Mouse (Mus musculus) layer of hippocampus, adult 11-12 months (tissue): ENCODE data around the gene Eya3.
"Not testable (repeated sequence)": the region's sequence is repeated elsewhere in the genome, so short reads cannot be mapped to it uniquely, and the experiment has no call there.

Experiments
- DNase-seq: peaks from one replicate; pipeline ENCODE4 v3.0.0; 2022; ENCODE audit warnings: low spot score

Gene Eya3

DNA sequence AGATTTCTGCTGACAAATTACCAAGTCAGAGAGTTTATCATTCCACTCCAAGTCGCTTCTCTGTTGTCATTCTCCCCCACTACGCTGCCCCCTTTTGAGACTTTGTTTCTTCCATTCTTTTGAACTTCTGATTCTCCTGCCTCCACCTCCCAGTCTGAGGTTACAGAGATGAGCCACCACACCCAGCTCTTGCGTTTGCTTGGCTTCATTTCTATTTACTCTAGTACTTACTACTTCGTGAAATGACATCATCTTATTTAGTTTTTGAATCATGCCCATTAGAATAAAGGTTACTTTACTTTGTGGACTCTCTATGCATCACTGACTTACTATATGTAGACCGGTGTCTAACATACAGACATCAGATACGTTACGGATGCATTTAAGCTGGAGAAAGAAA, 8.7 kb downstream of the Eya3 start:
- no peak for DNase-seq

GRCm38 (mm10) chr4:132649271-132649999, 10.6 kb downstream of the Eya3 start:
- DNase-seq = no peak

GRCm38 (mm10) chr4:132652842-132653241, 14.1 kb downstream of the Eya3 start:
- DNase-seq = no peak

- no peak for DNase-seq
Measured at GRCm38 (mm10) chr4:132653799-132654198, 15.0 kb downstream of the Eya3 start.

DNA sequence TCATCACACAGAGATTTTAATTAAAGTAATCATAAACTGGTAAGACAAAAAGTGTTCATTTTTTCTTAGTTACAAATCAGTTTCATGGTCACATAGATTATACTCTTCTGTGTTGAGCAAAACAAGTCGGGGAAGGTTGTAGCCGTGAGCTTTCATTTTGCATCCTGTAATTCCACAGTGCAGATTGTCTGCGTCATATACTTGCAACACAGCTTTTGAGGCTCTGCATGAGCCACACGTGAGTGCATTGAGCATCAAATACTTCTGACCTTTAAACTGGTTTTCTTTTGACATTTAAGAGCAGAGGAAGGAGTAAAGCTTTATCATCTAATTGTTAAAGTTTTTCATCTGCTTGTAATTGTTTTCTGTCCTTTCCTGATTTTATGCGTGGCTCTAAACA, 16.5 kb downstream of the Eya3 start:
- no peak for DNase-seq

- DNase-seq = no peak
Measured at GRCm38 (mm10) chr4:132659106-132659505, 20.3 kb downstream of the Eya3 start.

DNA sequence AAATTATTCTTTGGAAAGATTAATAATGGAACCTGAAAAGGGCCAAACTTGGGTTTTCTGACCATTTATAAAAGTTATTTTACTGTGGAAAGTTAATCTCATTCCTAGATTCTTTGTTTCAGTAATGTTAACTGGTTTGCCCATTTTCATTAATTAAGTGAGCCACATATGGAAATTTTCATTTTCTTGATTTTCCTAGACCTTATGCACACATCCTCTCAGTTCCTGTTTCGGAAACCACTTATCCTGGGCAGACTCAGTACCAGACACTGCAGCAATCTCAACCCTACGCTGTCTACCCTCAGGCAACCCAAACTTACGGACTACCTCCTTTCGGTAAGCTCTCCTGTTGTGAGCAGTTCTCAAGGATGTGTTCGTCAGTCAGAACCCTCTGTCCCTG, 33.9 kb downstream of the Eya3 start:
- DNase-seq = no peak

- peak; percentile 26 for DNase-seq
Measured at GRCm38 (mm10) chr4:132676771-132677539, 38.2 kb downstream of the Eya3 start.

GRCm38 (mm10) chr4:132689634-132690033, 50.8 kb downstream of the Eya3 start:
- DNase-seq = no peak

DNA sequence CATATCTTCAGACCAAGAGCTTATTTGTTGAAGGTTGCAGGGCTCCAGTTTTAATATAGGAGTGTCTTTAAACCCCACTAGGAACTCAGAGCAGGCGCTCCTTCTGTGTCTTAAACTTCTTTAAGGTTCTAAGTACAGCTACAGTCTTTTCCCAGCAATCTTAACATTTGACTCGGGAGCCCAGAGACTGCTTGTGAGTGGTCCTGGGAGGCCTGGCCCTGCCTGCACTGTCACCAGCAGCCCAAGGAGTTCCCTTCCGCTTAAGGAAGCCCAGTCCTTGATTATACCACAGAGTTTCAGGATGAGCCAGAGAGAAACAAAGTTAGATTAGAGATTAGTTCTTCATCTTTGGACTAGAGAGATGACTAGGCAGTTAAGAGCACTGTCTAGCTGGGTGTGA, 54.6 kb downstream of the Eya3 start:
- DNase-seq = no peak

- no peak for DNase-seq
Measured at GRCm38 (mm10) chr4:132702076-132702475, 63.3 kb downstream of the Eya3 start.

DNA sequence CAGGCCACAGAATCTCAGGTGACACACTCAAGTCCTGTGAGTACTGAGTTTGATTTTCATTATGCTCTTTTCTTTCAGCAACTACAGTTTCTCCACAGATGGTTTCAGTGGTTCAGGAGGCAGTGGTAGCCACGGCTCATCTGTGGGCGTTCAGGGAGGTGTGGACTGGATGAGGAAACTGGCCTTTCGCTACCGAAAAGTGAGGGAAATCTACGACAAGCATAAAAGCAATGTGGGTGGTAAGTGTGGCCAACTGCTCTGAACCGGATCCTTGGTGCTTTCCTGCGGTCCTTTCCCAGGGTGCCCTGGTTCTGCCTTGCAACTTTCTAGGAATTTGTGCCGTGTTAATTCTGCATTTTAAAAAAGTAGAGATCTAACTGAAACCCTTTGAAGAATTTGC, 68.1 kb downstream of the Eya3 start:
- no peak for DNase-seq

DNA sequence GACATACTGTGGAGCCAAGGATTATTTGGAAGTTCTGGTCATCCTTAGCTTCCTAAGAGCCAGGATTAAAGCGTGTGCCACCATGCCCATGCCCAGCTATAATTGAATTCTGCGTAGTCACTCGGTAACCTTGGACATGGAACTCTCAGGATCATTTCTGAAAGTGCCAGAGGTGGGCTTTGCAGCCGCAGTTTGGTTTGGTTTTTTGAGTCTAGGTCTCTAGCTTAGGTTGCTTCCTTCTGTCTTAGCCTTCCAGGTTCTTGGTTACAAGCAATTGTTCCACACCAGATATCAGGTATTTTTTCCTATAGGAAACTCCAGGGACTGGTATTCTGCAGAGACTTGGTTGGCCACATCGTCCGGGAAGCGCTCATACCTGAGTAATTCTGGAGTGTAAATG, 74.4 kb downstream of the Eya3 start:
- no peak for DNase-seq

DNA sequence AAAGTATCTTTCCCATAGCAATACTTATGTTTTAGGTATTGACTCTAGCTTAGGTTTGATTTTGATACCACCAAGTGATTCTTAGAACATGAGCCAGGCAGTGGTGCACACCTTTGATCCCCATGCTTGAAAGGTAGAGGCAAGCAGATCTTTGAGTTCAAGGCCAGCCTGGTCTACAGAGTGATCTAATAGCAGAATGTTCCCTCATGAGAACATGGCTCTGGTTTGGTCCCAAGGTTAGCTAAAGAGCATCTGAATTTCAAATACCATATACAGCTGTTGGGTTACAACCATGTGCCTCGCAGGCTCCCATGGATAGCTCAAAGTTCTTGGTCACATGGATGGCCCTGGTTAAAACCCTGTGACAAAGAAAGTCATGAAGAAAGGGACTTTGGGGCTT, 79.5 kb downstream of the Eya3 start:
- DNase-seq = no peak

- DNase-seq = no peak
Measured at GRCm38 (mm10) chr4:132728233-132728632, 89.4 kb downstream of the Eya3 start.

DNA sequence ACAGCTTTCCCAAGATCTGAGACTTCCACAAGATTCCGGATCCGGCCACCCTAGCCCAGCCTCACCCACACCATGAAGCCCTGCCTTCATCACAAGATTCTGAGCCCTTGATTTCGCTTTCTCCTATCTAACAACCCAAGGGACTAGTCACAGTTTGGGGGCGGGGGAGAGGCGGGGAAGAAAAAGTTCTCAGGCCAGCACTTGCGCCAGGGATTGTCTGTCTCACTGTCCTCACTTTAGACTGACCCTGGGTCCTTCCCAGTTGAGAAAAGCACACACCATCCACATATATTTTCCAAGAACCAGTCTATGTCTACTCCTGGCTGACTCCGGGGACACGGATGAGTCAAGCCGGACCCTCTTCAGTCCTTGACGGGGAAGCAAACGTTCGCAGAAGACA, 92.8 kb downstream of the Eya3 start:
- DNase-seq = no peak

- peak; percentile 73 for DNase-seq
Measured at GRCm38 (mm10) chr4:132732148-132732684, 93.4 kb downstream of the Eya3 start, which contains the start of gene Xkr8. Gene Xkr8, minus strand, starts transcription at chr4:132732546.

GRCm38 (mm10) chr4:132733071-132733770, 94.4 kb downstream of the Eya3 start:
- no peak for DNase-seq

DNA sequence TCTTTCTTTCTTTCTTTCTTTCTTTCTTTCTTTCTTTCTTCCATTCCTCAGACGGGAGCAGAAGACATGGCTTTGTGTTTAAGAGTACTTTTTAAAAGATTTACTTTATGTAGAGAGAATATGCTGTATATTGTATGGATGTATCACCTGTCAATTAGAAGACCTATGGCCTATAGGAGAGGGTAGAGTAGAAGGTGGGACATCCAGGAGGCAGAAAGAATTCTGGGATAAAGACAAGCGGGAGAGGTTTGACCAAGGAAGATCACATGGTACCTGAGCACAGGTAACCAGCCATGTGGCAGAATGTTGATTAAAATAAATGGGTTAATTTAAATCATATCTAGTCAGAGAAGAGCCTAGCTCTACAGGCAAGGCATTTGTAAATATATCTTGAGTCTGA, 96.0 kb downstream of the Eya3 start:
- DNase-seq = no peak

DNA sequence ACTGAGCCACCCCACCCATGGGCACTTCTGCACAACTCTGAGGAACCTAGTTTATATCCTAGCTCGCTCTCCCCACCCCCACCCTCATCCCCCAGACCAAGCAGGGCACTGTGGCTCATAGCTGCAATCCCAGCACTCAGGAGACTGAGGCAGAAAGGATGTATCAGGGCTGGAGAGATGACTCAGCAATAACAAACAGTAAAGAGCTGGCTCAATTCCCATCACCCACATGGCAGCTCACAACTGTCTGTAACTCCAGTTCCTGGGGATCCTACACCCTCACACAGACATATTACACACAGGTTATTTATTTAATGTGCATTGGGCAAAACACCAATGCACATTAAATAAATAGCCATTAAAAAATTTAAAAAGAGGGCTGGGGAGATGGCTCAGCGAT, 96.6 kb downstream of the Eya3 start:
- no peak for DNase-seq

- no peak for DNase-seq
Measured at GRCm38 (mm10) chr4:132735894-132736293, 97.1 kb downstream of the Eya3 start.

DNA sequence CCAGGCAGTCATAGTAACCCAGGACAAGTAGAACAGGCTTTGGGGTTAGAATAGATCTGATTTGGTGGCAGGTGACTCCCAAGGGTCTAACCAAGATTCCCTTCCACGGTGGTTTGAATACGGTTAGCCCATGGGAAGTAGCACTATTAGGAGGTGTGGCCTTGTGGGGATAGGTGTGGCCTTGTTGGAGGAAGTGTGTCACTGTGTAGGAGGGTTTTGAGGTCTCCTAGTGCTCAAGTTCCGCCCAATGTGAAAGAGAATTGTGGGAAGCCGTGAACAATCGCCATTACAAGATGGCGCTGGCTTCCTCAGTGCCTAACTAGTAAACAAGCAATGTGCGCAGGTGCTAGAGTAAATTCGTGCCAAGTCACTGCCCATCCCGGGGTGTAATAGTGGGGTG, 98.4 kb downstream of the Eya3 start:
- not testable (repeated sequence) for DNase-seq

DNA sequence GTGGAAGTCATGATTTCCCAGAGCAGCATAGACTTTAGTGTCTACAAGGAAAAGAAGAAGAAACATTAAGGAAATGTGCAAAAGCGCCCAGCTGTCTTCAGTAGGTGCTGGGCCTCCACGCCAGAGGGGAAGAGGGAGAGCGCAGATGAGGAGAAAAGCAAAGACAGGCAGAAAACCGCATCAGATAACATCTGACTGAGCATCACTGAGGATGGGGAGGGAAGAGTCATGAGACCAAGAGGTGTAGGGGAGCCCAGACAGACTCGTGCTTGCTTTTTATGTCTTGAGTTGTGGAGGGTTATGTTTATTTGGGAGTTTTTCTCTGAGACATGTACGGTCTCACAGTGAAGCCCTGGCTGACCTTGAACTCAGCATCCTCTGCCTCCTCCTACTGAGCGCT, 102.7 kb downstream of the Eya3 start:
- no peak for DNase-seq
